Mouse (Mus musculus) embryonic fibroblast, embryonic 13.5 days (primary cell): ENCODE measurements around the gene Sgpp1. TPM values are rescaled to one million over a fixed set of nuclear protein-coding genes. Genes with fewer than 3 reads are reported as not detected.

ENCODE experiments used
- H3K27ac ChIP-seq: 2 replicates; pipeline ENCODE4 v1.5.1; 2012; ENCODE audit warnings: low read length, control low read depth, inconsistent platforms; ENCODE audit not compliant: insufficient read depth
- H3K4me1 ChIP-seq: 2 replicates; pipeline ENCODE4 v1.6.1; 2011; ENCODE audit warnings: low read length; ENCODE audit not compliant: control insufficient read depth, insufficient read depth
- H3K4me3 ChIP-seq: 2 replicates; pipeline ENCODE4 v1.5.1; 2011; ENCODE audit warnings: mild to moderate bottlenecking, control low read depth, low read length; ENCODE audit not compliant: insufficient read depth
- CTCF ChIP-seq: IDR thresholded peaks from 2 replicates; pipeline ENCODE4 v1.5.1; 2011; ENCODE audit warnings: mild to moderate bottlenecking, control low read depth, low read length, moderate library complexity, borderline replicate concordance; ENCODE audit not compliant: insufficient read depth
- POLR2A ChIP-seq: IDR thresholded peaks from 2 replicates; pipeline ENCODE4 v1.6.1; 2011; ENCODE audit warnings: low read depth, mild to moderate bottlenecking, control low read depth, low read length, moderate library complexity
- polyA plus RNA-seq: library from polyadenylated mRNA; stranded (reverse); fragments of >200 nt; gene quantifications from 2 replicates; pipeline ENCODE4 v1.2.4, GENCODE M21; 2011; ENCODE audit warnings: low read depth; ENCODE audit not compliant: missing spikeins, insufficient read length

Sgpp1 gene
- polyA plus RNA-seq, 1 experiment: 27.9 TPM

DNA sequence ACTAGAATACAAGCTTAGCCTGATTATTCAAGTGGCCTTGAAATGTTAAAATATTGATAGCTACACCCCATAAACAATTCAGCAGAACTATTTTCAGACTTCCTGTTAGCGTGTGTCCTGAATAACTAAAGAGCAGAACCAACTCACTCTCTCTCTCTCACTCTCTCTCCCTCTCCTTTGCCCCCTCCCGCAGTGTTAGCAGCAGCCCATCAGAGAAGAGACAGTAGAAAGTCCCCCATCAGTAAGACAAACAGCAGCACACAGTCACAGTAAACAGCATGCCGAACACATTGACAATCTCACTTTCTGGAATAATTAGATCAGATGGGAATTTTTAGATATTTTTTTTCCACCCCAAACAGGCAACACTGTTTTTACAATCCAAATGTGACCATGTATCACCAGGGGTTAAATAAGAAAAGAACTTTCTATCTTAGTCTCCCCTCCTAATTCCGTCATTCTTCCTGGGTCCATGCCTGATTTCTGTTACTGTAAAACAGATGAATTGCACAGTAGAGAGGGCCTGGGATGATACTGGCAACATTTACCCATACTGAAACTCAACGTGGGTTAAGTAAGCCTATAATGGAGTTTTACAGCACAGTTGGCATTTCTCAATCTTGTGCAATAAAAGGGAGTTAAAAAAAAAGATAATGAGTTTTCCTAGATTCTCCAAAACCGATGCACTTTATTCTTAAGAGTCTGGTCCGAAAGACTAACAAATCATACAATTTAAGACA is 2.0 kb downstream of the Sgpp1 start:
- H3K27ac ChIP-seq: peak overlapping the region; percentile 61; the same call in 1 of the 2 replicates

DNA sequence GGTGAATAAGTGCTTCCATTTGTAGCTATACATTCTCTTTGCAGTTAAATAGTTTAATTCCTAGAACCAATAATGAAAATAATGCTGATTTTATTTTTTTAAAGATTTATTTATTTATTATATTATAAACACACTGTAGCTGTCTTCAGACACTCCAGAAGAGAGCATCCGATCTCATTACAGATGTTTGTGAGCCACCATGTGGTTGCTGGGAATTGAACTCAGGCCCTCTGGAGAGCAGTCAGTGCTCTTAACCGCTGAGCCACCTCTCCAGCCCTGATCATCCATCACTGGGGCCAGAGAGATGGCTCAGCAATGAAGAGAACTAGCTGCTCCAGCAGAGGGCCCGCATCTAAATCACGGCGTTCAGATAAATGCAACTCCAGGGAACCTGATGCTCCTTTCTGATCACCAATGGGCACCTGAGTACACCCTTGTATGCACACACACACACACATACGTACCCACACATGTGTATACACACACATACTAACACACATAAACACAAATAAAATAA is 3.5 kb downstream of the Sgpp1 start:
- H3K4me3 ChIP-seq: no peak overlapping the region
- H3K4me1 ChIP-seq: 0 out of 2 replicates have a peak, but pooled peaks cover 2% of the 10 kb centered on the region
- no peak for TF ChIP-seq POLR2A
- TF ChIP-seq CTCF: no peak
- no peak overlapping the region for H3K27ac ChIP-seq

More for the DNA sequence above, 2.0 kb downstream of the Sgpp1 start:
- Histone ChIP-seq H3K4me3 (peak overlapping the region; percentile 62), H3K4me1 (0 out of 2 replicates have a peak, but pooled peaks cover 2% of the 10 kb centered on the region)
- TF ChIP-seq CTCF: no peak
- no peak for TF ChIP-seq POLR2A

DNA sequence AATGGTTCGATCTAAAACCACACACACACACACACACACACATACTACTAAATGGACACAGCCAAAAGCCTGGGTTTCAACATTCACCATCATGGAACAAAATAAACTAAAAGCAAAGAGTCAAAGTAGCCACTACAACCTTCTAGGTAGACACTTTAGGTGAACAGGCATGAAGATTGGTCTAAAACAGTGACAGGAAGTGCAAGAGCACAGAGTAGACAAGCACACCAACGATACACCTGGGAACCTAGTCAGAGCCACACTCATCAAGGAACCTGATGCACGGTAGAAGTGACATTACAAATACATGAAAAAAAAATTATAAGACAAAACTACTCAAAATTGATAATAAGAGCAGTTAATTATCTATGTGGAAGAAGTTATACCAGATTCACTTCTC is 4.0 kb downstream of the Sgpp1 start:
- H3K4me1 ChIP-seq: 0 out of 2 replicates have a peak, but pooled peaks cover 2% of the 10 kb centered on the region
- H3K4me3 ChIP-seq: no peak overlapping the region
- H3K27ac ChIP-seq: no peak overlapping the region
- TF ChIP-seq POLR2A: no peak
- TF ChIP-seq CTCF: no peak

- H3K4me1 ChIP-seq: no peaks in the 10 kb centered on the region
- H3K4me3 ChIP-seq: no peak overlapping the region
- H3K27ac ChIP-seq: no peak overlapping the region
- TF ChIP-seq CTCF: no peak
- no peak for TF ChIP-seq POLR2A
Measured at GRCm38 (mm10) chr12:75730458-75730857, 5.1 kb downstream of the Sgpp1 start.

GRCm38 (mm10) chr12:75729876-75730275 is 5.7 kb downstream of the Sgpp1 start:
- no peak overlapping the region for H3K4me3 ChIP-seq
- TF ChIP-seq POLR2A (no peak), CTCF (no peak)
- no peak overlapping the region for H3K27ac ChIP-seq
- H3K4me1 ChIP-seq: no peaks in the 10 kb centered on the region

- H3K4me3 ChIP-seq: no peak overlapping the region
- H3K27ac ChIP-seq: no peak overlapping the region
- no peaks in the 10 kb centered on the region for H3K4me1 ChIP-seq
- TF ChIP-seq CTCF: no peak
- no peak for TF ChIP-seq POLR2A
Measured at GRCm38 (mm10) chr12:75727333-75728125, 8.0 kb downstream of the Sgpp1 start.

- no peak overlapping the region for H3K27ac ChIP-seq
- H3K4me1 ChIP-seq: no peaks in the 10 kb centered on the region
- no peak for TF ChIP-seq POLR2A
- TF ChIP-seq CTCF: no peak
- H3K4me3 ChIP-seq: no peak overlapping the region
Measured at GRCm38 (mm10) chr12:75726349-75726861, 9.1 kb downstream of the Sgpp1 start.

DNA sequence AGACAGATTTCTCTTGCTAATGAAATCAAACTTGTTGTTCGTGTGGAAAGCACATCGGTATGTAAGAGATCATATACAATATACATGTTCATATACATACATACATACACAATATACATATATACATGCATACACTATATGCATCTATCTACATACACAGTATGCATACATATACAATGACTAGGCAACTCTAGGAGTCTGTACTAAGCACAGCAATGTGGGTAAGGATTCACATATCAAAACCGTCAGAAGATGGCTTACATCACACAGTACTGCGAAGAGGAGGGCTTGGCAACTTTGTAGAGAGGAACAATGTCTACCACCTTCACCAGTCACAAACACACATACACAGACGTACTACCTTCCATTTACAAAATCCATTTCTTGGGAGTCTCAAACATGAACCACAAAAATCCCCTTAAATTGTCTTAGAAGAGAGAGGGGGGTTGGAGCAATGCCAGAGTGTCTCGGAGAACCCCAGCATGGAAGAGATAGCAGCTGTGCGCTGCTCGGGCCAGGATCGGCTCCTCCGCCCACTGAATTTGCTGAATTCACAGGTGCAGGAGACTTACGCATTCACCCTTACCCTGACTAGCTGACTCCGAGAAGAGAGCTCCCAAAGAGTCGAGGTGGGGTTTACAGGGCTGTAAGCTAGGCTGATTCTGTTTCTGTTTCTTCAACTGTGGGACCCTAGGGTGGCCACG is 10.8 kb downstream of the Sgpp1 start:
- H3K27ac ChIP-seq: no peak overlapping the region
- no peaks in the 10 kb centered on the region for H3K4me1 ChIP-seq
- H3K4me3 ChIP-seq: no peak overlapping the region
- TF ChIP-seq CTCF: no peak
- no peak for TF ChIP-seq POLR2A

- no peak for TF ChIP-seq POLR2A
- TF ChIP-seq CTCF: no peak
- H3K27ac ChIP-seq: no peak overlapping the region
- H3K4me3 ChIP-seq: no peak overlapping the region
- no peaks in the 10 kb centered on the region for H3K4me1 ChIP-seq
Measured at GRCm38 (mm10) chr12:75723839-75724463, 11.6 kb downstream of the Sgpp1 start.
